Mouse (Mus musculus) liver, adult 2 months (tissue): ENCODE results near the gene 2410131K14Rik.

Source experiments
- CTCF ChIP-seq: fragments of 200-500 bp; IDR thresholded peaks from 2 replicates; pipeline ENCODE4 v1.5.1; 2011; ENCODE audit warnings: low read depth, low read length, control low read depth
- POLR2A ChIP-seq: fragments of 200-500 bp; IDR thresholded peaks from 2 replicates; pipeline ENCODE4 v1.6.1; 2011; ENCODE audit warnings: low read length, control low read depth; ENCODE audit not compliant: insufficient read depth; ENCODE audit errors: extremely low read depth

DNA sequence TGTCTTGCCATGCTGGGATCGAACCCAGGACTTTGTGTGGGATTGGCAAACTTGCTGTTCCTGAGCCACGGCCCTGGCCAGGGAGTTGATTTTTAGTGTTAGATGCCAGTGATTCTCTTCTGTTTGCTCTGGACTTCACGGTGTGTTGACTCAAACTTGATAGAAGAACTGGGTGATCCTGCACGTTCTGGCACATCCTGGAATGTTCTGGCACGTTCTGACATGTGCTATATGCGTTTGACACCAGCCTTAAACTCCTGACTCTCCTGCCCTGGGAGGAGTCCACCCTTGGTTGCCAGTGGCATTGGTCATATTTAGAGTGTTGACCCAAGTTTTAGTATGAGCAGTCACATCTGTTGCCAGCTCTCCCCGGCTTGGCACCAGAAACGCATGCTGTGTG is 17.4 kb downstream of the 2410131K14Rik start:
- TF ChIP-seq POLR2A (no peak), CTCF (no peak)
